Comparison of ENCODE assay signal across 9 mouse cellular contexts in genomic region chr11:88594010-88594409, GRCm38 (mm10).
DNase-seq lines count a peak whose midpoint lies in the region; ATAC-seq and TF ChIP-seq lines count a peak whose summit lies in the region.
"Had no signal": no experiment of that assay in that cellular context is flagged by ENCODE, and none has a peak within 500 bp of the region (broad histone marks: within the 10 kb centered on the region; RNA-seq: fewer than 3 reads in every experiment).

No protein-coding gene starts in this region.

- WGBS in heart, embryonic 10.5 days = 15% methylated on average over 8 of the region's 8 CpGs
- 43% methylated on average over 8 of the region's 8 CpGs for whole genome bisulfite sequencing in midbrain, embryonic 13.5 days
- WGBS in midbrain, postnatal 0 days = 36% methylated on average over 8 of the region's 8 CpGs
- 26% methylated on average over 8 of the region's 8 CpGs for WGBS in intestine, embryonic 16.5 days

- no peaks in the 10 kb centered on the region for H3K27me3 ChIP-seq in heart, embryonic 10.5 days (ENCODE audit: insufficient read depth, poor library complexity, severe bottlenecking)
- no peaks in the 10 kb centered on the region for H3K27me3 ChIP-seq in midbrain, embryonic 13.5 days
- no peaks in the 10 kb centered on the region for H3K27me3 ChIP-seq in midbrain, postnatal 0 days (ENCODE audit: insufficient read depth, low read length)
- H3K27me3 ChIP-seq in intestine, embryonic 16.5 days (replicated peaks; ENCODE audit: control insufficient read depth, insufficient read depth, low read length) = no peaks in the 10 kb centered on the region

- no peak for ATAC-seq in midbrain, embryonic 13.5 days
- no peak for ATAC-seq in midbrain, postnatal 0 days (ENCODE audit: low FRiP score)
- ATAC-seq in intestine, embryonic 16.5 days = peak; percentile 59

- H3K4me1 ChIP-seq in heart, embryonic 10.5 days = peaks cover 67% of the 10 kb centered on the region
- peaks cover 73% of the 10 kb centered on the region for H3K4me1 ChIP-seq in midbrain, embryonic 13.5 days (replicated peaks)
- H3K4me1 ChIP-seq in midbrain, postnatal 0 days (ENCODE audit: insufficient read depth, low read length) = 0 out of 2 replicates have a peak, but pooled peaks cover 2% of the 10 kb centered on the region
- H3K4me1 ChIP-seq in intestine, embryonic 16.5 days (ENCODE audit: control insufficient read depth, insufficient read depth, low read length) = peaks cover 18% of the 10 kb centered on the region

- H3K4me3 ChIP-seq in heart, embryonic 10.5 days = no peak overlapping the region
- no peak overlapping the region for H3K4me3 ChIP-seq in midbrain, embryonic 13.5 days (replicated peaks)
- no peak overlapping the region for H3K4me3 ChIP-seq in midbrain, postnatal 0 days (ENCODE audit: low read depth, low read length)
- no peak overlapping the region for H3K4me3 ChIP-seq in intestine, embryonic 16.5 days (ENCODE audit: low read length)

- peak overlapping the region; percentile 80 for H3K27ac ChIP-seq in heart, embryonic 10.5 days
- H3K27ac ChIP-seq in midbrain, embryonic 13.5 days = peak overlapping the region; percentile 47; the same call in 1 of the 2 replicates
- H3K27ac ChIP-seq in midbrain, postnatal 0 days (ENCODE audit: low read depth, low read length) = no peak overlapping the region
- 0 out of 2 replicates have a peak overlapping the region, but pooled peaks have one; percentile 13 for H3K27ac ChIP-seq in intestine, embryonic 16.5 days (ENCODE audit: low read length)

- H3K36me3 ChIP-seq in heart, embryonic 10.5 days = peaks cover 11% of the 10 kb centered on the region
- peaks cover 13% of the 10 kb centered on the region for H3K36me3 ChIP-seq in midbrain, embryonic 13.5 days
- H3K36me3 ChIP-seq in midbrain, postnatal 0 days (ENCODE audit: insufficient read depth, low read length) = peaks cover 4% of the 10 kb centered on the region; the same call in 1 of the 2 replicates
- H3K36me3 ChIP-seq in intestine, embryonic 16.5 days (ENCODE audit: control insufficient read depth, insufficient read depth, low read length) = no peaks in the 10 kb centered on the region

- no peak overlapping the region for H3K4me2 ChIP-seq in midbrain, embryonic 13.5 days (replicated peaks)
- no peak overlapping the region for H3K4me2 ChIP-seq in midbrain, postnatal 0 days (ENCODE audit: low read depth, low read length, poor library complexity, severe bottlenecking)
- no peak overlapping the region for H3K4me2 ChIP-seq in intestine, embryonic 16.5 days (ENCODE audit: low read depth, low read length)

- H3K9ac ChIP-seq in midbrain, embryonic 13.5 days (replicated peaks) = no peak overlapping the region
- H3K9ac ChIP-seq in midbrain, postnatal 0 days (replicated peaks; ENCODE audit: low read length, poor library complexity, severe bottlenecking) = no peak overlapping the region
- H3K9ac ChIP-seq in intestine, embryonic 16.5 days (ENCODE audit: low read depth, low read length) = no peak overlapping the region

- no peaks in the 10 kb centered on the region for H3K9me3 ChIP-seq in heart, embryonic 10.5 days
- no peaks in the 10 kb centered on the region for H3K9me3 ChIP-seq in midbrain, embryonic 13.5 days
- no peaks in the 10 kb centered on the region for H3K9me3 ChIP-seq in midbrain, postnatal 0 days (ENCODE audit: low read length)
- H3K9me3 ChIP-seq in intestine, embryonic 16.5 days (ENCODE audit: control insufficient read depth, low read length) = no peaks in the 10 kb centered on the region

- no peak for DNase-seq in heart, embryonic 10.5 days (ENCODE audit: low spot score)
- no peak for DNase-seq in heart, adult 8-10 months (ENCODE audit: low spot score)
- DNase-seq in midbrain, postnatal 0 days (ENCODE audit: low spot score) = no peak
- no peak for DNase-seq in ovary, postnatal 10 days (ENCODE audit: low spot score)
- no peak for DNase-seq in urinary bladder, postnatal 25 days (ENCODE audit: low spot score)
- DNase-seq in frontal cortex, adult 2 months (ENCODE audit: extremely low spot score in 1 of 2, low spot score in 1 of 2) = no peak
- DNase-seq: gastrocnemius, postnatal 25 days had no signal

- no peak for TF ChIP-seq CTCF in midbrain, postnatal 0 days (IDR thresholded peaks at IDR 0.05)
